Comparison of ENCODE assay signal across 29 mouse cellular contexts in the genomic region with DNA sequence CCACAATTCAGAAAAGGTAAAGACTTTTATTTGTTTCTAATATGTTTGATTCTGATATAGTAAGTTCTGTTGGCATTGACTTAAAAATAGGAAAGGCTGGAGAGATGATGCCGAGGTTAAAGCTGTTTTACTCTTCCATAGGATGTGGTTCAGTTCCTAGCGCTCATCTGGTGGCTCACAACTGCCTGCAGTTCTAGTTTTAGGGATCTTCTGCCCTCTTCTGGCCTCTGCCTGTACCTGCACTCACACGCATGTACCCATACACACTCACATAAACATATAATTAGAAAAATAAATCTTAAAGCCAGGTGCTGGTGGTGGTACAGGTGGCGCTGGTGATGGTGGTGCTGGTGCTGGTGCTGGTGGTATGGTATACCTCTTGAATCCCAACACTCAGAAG. TPM values are rescaled to one million over a fixed set of nuclear protein-coding genes. Genes with fewer than 3 reads are reported as not detected.
A peak's percentile ranks its signal among the peaks of the same experiment; 100 is the strongest.
DNase-seq lines count a peak whose midpoint lies in the region; ATAC-seq and TF ChIP-seq lines count a peak whose summit lies in the region.
"Had no signal": no experiment of that assay in that cellular context is flagged by ENCODE, and none has a peak within 500 bp of the region (broad histone marks: within the 10 kb centered on the region; RNA-seq: fewer than 3 reads in every experiment).

No protein-coding gene starts in this region.

- ATAC-seq in CD4-positive, CD25-positive, alpha-beta regulatory T cell, adult 4 months, result no peak
- ATAC-seq: activated CD4-positive, CD25-positive, alpha-beta regulatory T cell, adult 4 months; forebrain, postnatal 0 days; midbrain, embryonic 15.5 days; Patski had no signal

- H3K4me3 ChIP-seq in layer of hippocampus, adult 2 months, result no peak overlapping the region
- H3K4me3 ChIP-seq: embryonic facial prominence, embryonic 10.5 days; embryonic facial prominence, embryonic 15.5 days; forebrain, embryonic 12.5 days; heart, embryonic 10.5 days; heart, embryonic 15.5 days; kidney, embryonic 15.5 days; limb, embryonic 12.5 days; midbrain, embryonic 15.5 days had no signal

- DNase-seq in CD4-positive, CD25-positive, alpha-beta regulatory T cell, adult 2 months (ENCODE audit: low read depth, low spot score), result peak; percentile 21
- DNase-seq in layer of hippocampus, adult 2 months (ENCODE audit: low spot score in 2 of 2), result no peak
- no peak for DNase-seq in layer of hippocampus, adult 9-10 months (ENCODE audit: low spot score)
- peak; percentile 34 for DNase-seq in ES-CJ7 (ENCODE audit: low read depth, low spot score)
- DNase-seq in ZHBTc4 (ENCODE audit: low read depth, low spot score), result peak; percentile 59
- DNase-seq in ovary, postnatal 10 days (ENCODE audit: low spot score), result no peak
- DNase-seq in left cerebral cortex, postnatal 14 days (ENCODE audit: low spot score in 2 of 2), result no peak
- DNase-seq: adrenal gland, adult 2 months; adrenal gland, postnatal 36 days; cerebellum, adult 2 months; cerebellum, postnatal 14 days; forebrain, postnatal 0 days; gastrocnemius, postnatal 10 days; kidney, adult 18-20 months; kidney, postnatal 36 days; layer of hippocampus, adult 9-11 months; lung, adult 18-20 months; lung, postnatal 14 days had no signal

- intact Hi-C loops in left cerebral cortex, postnatal 14 days (cut with DNase I), result no loop called here

- peak; percentile 21; the same call in 1 of the 2 replicates for TF ChIP-seq CTCF in layer of hippocampus, adult 2 months (conservative IDR thresholded peaks at IDR 0.05)

- no peak overlapping the region for H3K27ac ChIP-seq in layer of hippocampus, adult 2 months
- H3K27ac ChIP-seq: embryonic facial prominence, embryonic 10.5 days; embryonic facial prominence, embryonic 15.5 days; forebrain, embryonic 12.5 days; heart, embryonic 10.5 days; heart, embryonic 15.5 days; kidney, embryonic 15.5 days; limb, embryonic 12.5 days; midbrain, embryonic 15.5 days had no signal

RNA-seq across cellular contexts. Expression of gene Ppp2r3c, which starts 3.6 kb away (rescaled TPM):
- polyA plus RNA-seq in CD4-positive, CD25-positive, alpha-beta regulatory T cell, adult 4 months (2017; shearing (Covaris generic)), result 10 to 100 TPM; 17.8 to 19.1 TPM
- total RNA-seq in layer of hippocampus, adult 2 months (2021), result 10 to 100 TPM; 12.8 to 16.2 TPM
- total RNA-seq in left cerebral cortex, postnatal 14 days (2021), result 10 to 100 TPM in 1 of 2 experiments, 1 to 10 TPM in 1; 10.0 to 13.5 TPM

RNA-seq across cellular contexts. Expression of gene 1110008L16Rik, which starts 7.0 kb away (rescaled TPM):
- polyA plus RNA-seq in CD4-positive, CD25-positive, alpha-beta regulatory T cell, adult 4 months (2017; shearing (Covaris generic)), result 10 to 100 TPM in 1 of 2 experiments, 1 to 10 TPM in 1; 7.2 to 11.9 TPM
- total RNA-seq in layer of hippocampus, adult 2 months (2021), result 1 to 10 TPM; 9.3 to 9.7 TPM
- total RNA-seq in left cerebral cortex, postnatal 14 days (2021), result 1 to 10 TPM; 7.1 to 8.7 TPM

Comparison
In these comparisons a context has a peak if more than half of its experiments do, and no peak if none do; other contexts are left out.
1. DNase-seq: peak in CD4-positive, CD25-positive, alpha-beta regulatory T cell, adult 2 months (single experiment), ES-CJ7 (single experiment) and ZHBTc4 (single experiment); none in layer of hippocampus, adult 2 months (0 of 2), layer of hippocampus, adult 9-10 months (single experiment), ovary, postnatal 10 days (single experiment) and left cerebral cortex, postnatal 14 days (0 of 2).